Mouse (Mus musculus) liver, embryonic 14.5 days (tissue): ENCODE results near the gene Tmed4. TPM values are rescaled to one million over a fixed set of nuclear protein-coding genes. Genes with fewer than 3 reads are reported as not detected.
"Not testable (repeated sequence)": the region's sequence is repeated elsewhere in the genome, so short reads cannot be mapped to it uniquely, and the experiment has no call there.

ENCODE experiments used
- ATAC-seq: fragments of 200-750 bp; cut with Nextera tagmentation; 2 replicates; pipeline ENCODE4 v1.8.0; 2017; ENCODE audit warnings: moderate number of reproducible peaks, mild to moderate bottlenecking, moderate library complexity; ENCODE audit not compliant: insufficient read depth
- DNase-seq, 3 experiments: peaks; one replicate each; pipeline ENCODE4 v3.0.0-alpha.2; 2012 to 2013; ENCODE audit warnings: low read depth in 3 of 3, low spot score in 3 of 3
- H3K27ac ChIP-seq: fragments of 300-500 bp; sonication (generic); 2 replicates; pipeline ENCODE4 v1.5.1; 2014; ENCODE audit warnings: moderate library complexity, mild to moderate bottlenecking, control low read depth, inconsistent platforms
- H3K27me3 ChIP-seq: fragments of 300-500 bp; sonication (generic); 2 replicates; pipeline ENCODE4 v1.6.1; 2014; ENCODE audit warnings: mild to moderate bottlenecking, low read length, moderate library complexity; ENCODE audit not compliant: control insufficient read depth, insufficient read depth
- H3K36me3 ChIP-seq: fragments of 300-500 bp; sonication (generic); replicated peaks from 2 replicates; pipeline ENCODE4 v1.6.1; 2014; ENCODE audit warnings: low read depth; ENCODE audit not compliant: control insufficient read depth, insufficient read depth
- H3K4me1 ChIP-seq, 2 experiments: fragments of 200-500 bp in 1 of 2; fragments of 300-500 bp in 1 of 2; sonication (generic) in 1 of 2; replicated peaks; 2 replicates each; pipeline ENCODE4 v1.6.1; 2012 to 2014; ENCODE audit warnings: antibody characterized with exemption in 1 of 2, inconsistent platforms in 1 of 2, low read length in 1 of 2; ENCODE audit not compliant: control insufficient read depth in 2 of 2, insufficient read depth in 2 of 2
- H3K4me2 ChIP-seq: fragments of 300-500 bp; sonication (generic); 2 replicates; pipeline ENCODE4 v1.6.1; 2014; ENCODE audit warnings: low read depth, mild to moderate bottlenecking, control low read depth, moderate library complexity
- H3K4me3 ChIP-seq, 2 experiments: fragments of 200-500 bp in 1 of 2; fragments of 300-500 bp in 1 of 2; sonication (generic) in 1 of 2; 2 replicates each; pipeline ENCODE4 v1.5.1; 2012 to 2014; ENCODE audit warnings: low read depth in 2 of 2, low read length in 2 of 2, mild to moderate bottlenecking in 2 of 2, control low read depth in 1 of 2, inconsistent platforms in 1 of 2, moderate library complexity in 1 of 2; ENCODE audit not compliant: insufficient read depth in 1 of 2
- H3K9ac ChIP-seq: fragments of 300-500 bp; sonication (generic); replicated peaks from 2 replicates; pipeline ENCODE4 v1.6.1; 2014; ENCODE audit warnings: mild to moderate bottlenecking, control low read depth, moderate library complexity
- H3K9me3 ChIP-seq: fragments of 300-500 bp; sonication (generic); 2 replicates; pipeline ENCODE4 v1.6.1; 2016; ENCODE audit warnings: low read length, mixed read lengths; ENCODE audit not compliant: control insufficient read depth
- CTCF ChIP-seq: IDR thresholded peaks from 2 replicates; pipeline ENCODE4 v1.5.1; 2016; ENCODE audit warnings: antibody characterized with exemption, low read depth, control low read depth
- EP300 ChIP-seq: IDR thresholded peaks from 2 replicates; pipeline ENCODE4 v1.6.1; 2016; ENCODE audit warnings: antibody characterized with exemption, low read depth
- WGBS: fragments of 180-500 bp; shearing (Covaris S2); extraction: QIAGEN DNeasy Blood & Tissue Kit; methylation state at CpG from one replicate; pipeline ENCODE4 v1.1.7; 2014; ENCODE audit not compliant: insufficient replicate concordance; 5-methylcytosine and 5-hydroxymethylcytosine counted together
- polyA plus RNA-seq, 2 experiments: library from polyadenylated mRNA; depleted of rRNA in 1 of 2; stranded (reverse) in 1 of 2; unstranded in 1 of 2; fragments of >200 nt; fragmentation: Nextera tagmentation in 1 of 2; extraction: Ambion mirVana in 1 of 2; gene quantifications; 2 replicates each; pipeline versions ENCODE4 v1.2.1 to v1.2.3; 2012 to 2014

Tmed4 gene
- polyA plus RNA-seq, 2 experiments: 28.3 to 37.4 TPM

GRCm38 (mm10) chr11:6261434-6262082 lies 13.1 kb downstream of the Tmed4 start:
- peaks cover 62% of the 10 kb centered on the region for H3K36me3 ChIP-seq
- TF ChIP-seq EP300 (no peak), CTCF (peak; percentile 99)
- H3K27me3 ChIP-seq: no peaks in the 10 kb centered on the region
- 71% methylated on average over 10 of the region's 10 CpGs for WGBS
- H3K4me1 ChIP-seq: peaks cover 0 to 1% of the 10 kb centered on the region in 2 experiments; a peak in 1 of 4 replicates
- H3K9ac ChIP-seq: no peak overlapping the region
- no peak overlapping the region for H3K4me2 ChIP-seq
- no peak overlapping the region for H3K27ac ChIP-seq
- ATAC-seq (no peak), DNase-seq (peak in 2 of 3 experiments; percentile 40 to 41)
- H3K4me3 ChIP-seq: no peak overlapping the region
- H3K9me3 ChIP-seq: no peaks in the 10 kb centered on the region

GRCm38 (mm10) chr11:6259413-6259812 lies 15.3 kb downstream of the Tmed4 start:
- 78% methylated on average over 7 of the region's 7 CpGs for WGBS
- peaks cover 51% of the 10 kb centered on the region for H3K36me3 ChIP-seq
- no peak for ATAC-seq

GRCm38 (mm10) chr11:6256490-6257072 lies 18.1 kb downstream of the Tmed4 start:
- DNase-seq (no peak), ATAC-seq (peak; percentile 29; the same call in 1 of the 2 replicates)
- no peak overlapping the region for H3K9ac ChIP-seq
- no peaks in the 10 kb centered on the region for H3K27me3 ChIP-seq
- H3K4me3 ChIP-seq: no peak overlapping the region
- no peaks in the 10 kb centered on the region for H3K4me1 ChIP-seq
- TF ChIP-seq CTCF (no peak), EP300 (no peak)
- no peak overlapping the region for H3K27ac ChIP-seq
- H3K4me2 ChIP-seq: no peak overlapping the region
- WGBS: 56% methylated on average over 6 of the region's 6 CpGs
- H3K9me3 ChIP-seq: no peaks in the 10 kb centered on the region
- H3K36me3 ChIP-seq: peaks cover 24% of the 10 kb centered on the region

More at GRCm38 (mm10) chr11:6259413-6259812, 15.3 kb downstream of the Tmed4 start:
- H3K4me2 ChIP-seq: no peak overlapping the region
- TF ChIP-seq EP300 (no peak), CTCF (no peak)
- H3K9ac ChIP-seq: no peak overlapping the region
- no peak overlapping the region for H3K4me3 ChIP-seq
- DNase-seq: no peak
- no peaks in the 10 kb centered on the region for H3K4me1 ChIP-seq
- H3K27me3 ChIP-seq: no peaks in the 10 kb centered on the region
- no peak overlapping the region for H3K27ac ChIP-seq
- no peaks in the 10 kb centered on the region for H3K9me3 ChIP-seq

- not testable (repeated sequence) for H3K9me3 ChIP-seq, H3K4me1 ChIP-seq, H3K36me3 ChIP-seq, H3K27me3 ChIP-seq, H3K9ac ChIP-seq, H3K4me2 ChIP-seq, H3K27ac ChIP-seq, H3K4me3 ChIP-seq, DNase-seq, ATAC-seq
- 67% methylated on average over 2 of the region's 2 CpGs for WGBS
These were observed 20.1 kb downstream of the Tmed4 start for GRCm38 (mm10) chr11:6254602-6255001.

- H3K4me1 ChIP-seq: no peaks in the 10 kb centered on the region
These were observed 21.8 kb downstream of the Tmed4 start for GRCm38 (mm10) chr11:6252824-6253223.

More at GRCm38 (mm10) chr11:6252824-6253223, 21.8 kb downstream of the Tmed4 start:
- no peak overlapping the region for H3K27ac ChIP-seq
- H3K36me3 ChIP-seq: no peaks in the 10 kb centered on the region
- H3K9me3 ChIP-seq: no peaks in the 10 kb centered on the region
- TF ChIP-seq EP300 (no peak), CTCF (no peak)
- H3K4me2 ChIP-seq: no peak overlapping the region
- 66% methylated on average over 4 of the region's 4 CpGs for WGBS
- H3K9ac ChIP-seq: no peak overlapping the region
- no peak for ATAC-seq
- H3K27me3 ChIP-seq: no peaks in the 10 kb centered on the region
- DNase-seq: no peak
- no peak overlapping the region for H3K4me3 ChIP-seq
